Mouse (Mus musculus): ENCODE results near the gene Alk. TPM values are rescaled to one million over a fixed set of nuclear protein-coding genes. Genes with fewer than 3 reads are reported as not detected.

The Alk gene
- polyA plus RNA-seq, 1 experiment = not detected

GRCm38 (mm10) chr17:72603118-72603885, 1.1 kb downstream of the Alk start:
- peak overlapping the region; percentile 43 for H3K4me3 ChIP-seq (ENCODE audit: insufficient read depth, low read depth, low read length)
- 1% methylated on average over 40 of the region's 40 CpGs for WGBS
- H3K27ac ChIP-seq (ENCODE audit: insufficient read depth, low read depth, low read length) = no peak overlapping the region
- peaks cover 21% of the 10 kb centered on the region for H3K4me1 ChIP-seq (ENCODE audit: control insufficient read depth, insufficient read depth, low read length)
- TF ChIP-seq POLR2A (IDR thresholded peaks at IDR 0.05; ENCODE audit: insufficient read depth, low read depth, low read length) = no peak
- TF ChIP-seq CTCF (IDR thresholded peaks at IDR 0.05; ENCODE audit: insufficient read depth, low read depth, low read length) = no peak

DNA sequence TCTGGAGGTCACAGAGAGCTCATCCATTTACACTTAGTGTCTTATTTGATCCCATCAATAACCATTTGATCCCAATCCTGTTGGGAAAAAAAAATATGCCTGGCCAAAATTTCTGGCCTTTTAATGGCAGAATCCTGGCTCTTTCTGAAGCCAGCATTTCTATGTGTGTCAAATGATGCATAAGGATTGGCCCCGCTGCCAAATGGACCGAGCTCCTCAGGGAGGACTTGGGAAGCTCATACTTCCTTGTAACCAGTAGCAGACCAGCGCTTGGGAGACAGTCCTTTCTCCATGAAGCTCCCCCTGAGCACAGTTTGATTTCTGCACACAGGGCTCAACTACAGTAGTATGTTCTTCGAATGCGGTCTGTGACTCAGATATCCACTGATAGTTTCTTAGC, 3.6 kb downstream of the Alk start:
- TF ChIP-seq POLR2A (IDR thresholded peaks at IDR 0.05; ENCODE audit: insufficient read depth, low read depth, low read length) (no peak), CTCF (IDR thresholded peaks at IDR 0.05; ENCODE audit: insufficient read depth, low read depth, low read length) (no peak)
- Histone ChIP-seq H3K4me3 (ENCODE audit: insufficient read depth, low read depth, low read length) (no peak overlapping the region), H3K4me1 (ENCODE audit: control insufficient read depth, insufficient read depth, low read length) (peaks cover 21% of the 10 kb centered on the region), H3K27ac (ENCODE audit: insufficient read depth, low read depth, low read length) (no peak overlapping the region)
- 83% methylated on average over 5 of the region's 5 CpGs for WGBS

DNA sequence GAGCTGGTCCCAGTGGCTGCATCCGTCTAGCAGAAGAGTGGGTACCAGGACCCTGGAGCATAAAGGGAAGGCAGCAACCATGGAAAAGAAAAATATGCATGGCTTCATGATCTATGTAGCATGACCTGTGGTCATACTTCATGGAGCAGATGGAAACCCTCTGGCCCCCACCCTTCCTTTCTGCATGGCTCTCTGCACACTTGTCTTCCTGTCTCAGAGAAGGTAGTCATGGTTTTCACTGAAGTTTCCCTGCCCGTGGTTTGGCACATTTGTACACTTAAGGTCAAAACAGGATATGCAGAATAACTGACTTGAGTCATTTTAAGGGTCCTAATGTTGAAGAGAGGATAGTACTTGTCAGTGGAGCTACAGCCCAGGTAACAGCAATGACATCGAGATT, 16.8 kb downstream of the Alk start:
- WGBS = 95% methylated on average over 3 of the region's 3 CpGs
- no peak overlapping the region for H3K4me3 ChIP-seq (ENCODE audit: insufficient read depth, low read depth, low read length)
- H3K4me1 ChIP-seq (ENCODE audit: control insufficient read depth, insufficient read depth, low read length) = no peaks in the 10 kb centered on the region
- TF ChIP-seq POLR2A (IDR thresholded peaks at IDR 0.05; ENCODE audit: insufficient read depth, low read depth, low read length) (no peak), CTCF (IDR thresholded peaks at IDR 0.05; ENCODE audit: insufficient read depth, low read depth, low read length) (no peak)
- H3K27ac ChIP-seq (ENCODE audit: insufficient read depth, low read depth, low read length) = no peak overlapping the region

DNA sequence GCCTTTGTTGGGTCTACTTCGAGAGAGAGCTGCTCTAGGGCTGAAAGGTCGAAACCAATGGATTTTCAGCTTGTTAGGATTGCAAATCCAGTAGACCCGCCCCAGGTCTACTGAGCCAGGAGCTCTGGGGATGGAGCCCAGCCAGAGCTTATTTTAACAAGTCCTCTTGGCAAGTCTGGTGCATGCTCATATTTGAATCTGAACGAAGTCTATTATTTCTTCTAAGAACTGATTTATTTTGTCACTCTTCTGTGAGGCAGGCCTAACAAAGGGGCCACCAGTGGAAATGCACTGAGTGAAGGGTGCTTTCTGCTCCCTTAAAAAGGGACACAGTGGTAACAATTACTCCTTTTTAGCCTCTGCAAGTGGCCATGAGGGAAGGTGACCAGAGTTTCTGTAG, 24.3 kb downstream of the Alk start:
- 40% methylated on average over 4 of the region's 4 CpGs for WGBS

GRCm38 (mm10) chr17:72579321-72579720, 25.1 kb downstream of the Alk start:
- 60% methylated on average over 9 of the region's 9 CpGs for WGBS
- TF ChIP-seq POLR2A (IDR thresholded peaks at IDR 0.05; ENCODE audit: insufficient read depth, low read depth, low read length) = no peak
- TF ChIP-seq CTCF (IDR thresholded peaks at IDR 0.05; ENCODE audit: insufficient read depth, low read depth, low read length) = no peak
- no peak overlapping the region for H3K4me3 ChIP-seq (ENCODE audit: insufficient read depth, low read depth, low read length)
- no peak overlapping the region for H3K27ac ChIP-seq (ENCODE audit: insufficient read depth, low read depth, low read length)
- H3K4me1 ChIP-seq (ENCODE audit: control insufficient read depth, insufficient read depth, low read length) = no peaks in the 10 kb centered on the region

More for the DNA sequence above, 24.3 kb downstream of the Alk start:
- H3K27ac ChIP-seq (ENCODE audit: insufficient read depth, low read depth, low read length) = no peak overlapping the region
- TF ChIP-seq POLR2A (IDR thresholded peaks at IDR 0.05; ENCODE audit: insufficient read depth, low read depth, low read length) = no peak
- TF ChIP-seq CTCF (IDR thresholded peaks at IDR 0.05; ENCODE audit: insufficient read depth, low read depth, low read length) = no peak
- no peak overlapping the region for H3K4me3 ChIP-seq (ENCODE audit: insufficient read depth, low read depth, low read length)
- no peaks in the 10 kb centered on the region for H3K4me1 ChIP-seq (ENCODE audit: control insufficient read depth, insufficient read depth, low read length)

GRCm38 (mm10) chr17:72571379-72571778, 33.0 kb downstream of the Alk start:
- TF ChIP-seq CTCF (IDR thresholded peaks at IDR 0.05; ENCODE audit: insufficient read depth, low read depth, low read length) (no peak), POLR2A (IDR thresholded peaks at IDR 0.05; ENCODE audit: insufficient read depth, low read depth, low read length) (no peak)
- Histone ChIP-seq H3K4me1 (ENCODE audit: control insufficient read depth, insufficient read depth, low read length) (no peaks in the 10 kb centered on the region), H3K4me3 (ENCODE audit: insufficient read depth, low read depth, low read length) (no peak overlapping the region), H3K27ac (ENCODE audit: insufficient read depth, low read depth, low read length) (no peak overlapping the region)
- WGBS = 37% methylated on average over 2 of the region's 2 CpGs

GRCm38 (mm10) chr17:72569491-72569890, 34.9 kb downstream of the Alk start:
- Histone ChIP-seq H3K4me1 (ENCODE audit: control insufficient read depth, insufficient read depth, low read length) (no peaks in the 10 kb centered on the region), H3K4me3 (ENCODE audit: insufficient read depth, low read depth, low read length) (no peak overlapping the region), H3K27ac (ENCODE audit: insufficient read depth, low read depth, low read length) (no peak overlapping the region)
- WGBS = 80% methylated on average over 10 of the region's 10 CpGs
- TF ChIP-seq POLR2A (IDR thresholded peaks at IDR 0.05; ENCODE audit: insufficient read depth, low read depth, low read length) (no peak), CTCF (IDR thresholded peaks at IDR 0.05; ENCODE audit: insufficient read depth, low read depth, low read length) (no peak)

DNA sequence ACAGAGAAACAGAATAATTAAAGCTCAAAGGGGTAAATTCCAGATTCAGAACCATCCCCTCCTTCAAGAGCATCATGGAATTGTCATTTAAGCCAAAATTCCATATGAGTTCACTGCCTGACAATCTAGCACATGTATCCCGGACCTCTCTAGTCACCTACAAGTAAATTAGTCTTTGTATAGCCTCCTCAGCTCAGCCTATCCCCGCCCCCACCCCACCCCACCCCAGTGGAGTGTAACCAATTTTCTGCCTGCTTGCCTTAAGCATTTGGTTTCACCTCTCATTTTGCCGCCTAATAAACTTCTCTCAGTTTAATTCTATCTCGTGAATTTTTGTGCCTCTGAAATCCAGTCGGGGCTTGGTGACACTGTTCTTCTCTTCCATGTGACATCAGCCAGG, 41.0 kb downstream of the Alk start:
- H3K4me3 ChIP-seq (ENCODE audit: insufficient read depth, low read depth, low read length) = no peak overlapping the region
- TF ChIP-seq POLR2A (IDR thresholded peaks at IDR 0.05; ENCODE audit: insufficient read depth, low read depth, low read length) = no peak
- no peak for TF ChIP-seq CTCF (IDR thresholded peaks at IDR 0.05; ENCODE audit: insufficient read depth, low read depth, low read length)
- peaks cover 4% of the 10 kb centered on the region; the same call in 1 of the 2 replicates for H3K4me1 ChIP-seq (ENCODE audit: control insufficient read depth, insufficient read depth, low read length)
- WGBS = 76% methylated on average over 5 of the region's 5 CpGs
- no peak overlapping the region for H3K27ac ChIP-seq (ENCODE audit: insufficient read depth, low read depth, low read length)

- TF ChIP-seq POLR2A (IDR thresholded peaks at IDR 0.05; ENCODE audit: insufficient read depth, low read depth, low read length) (no peak), CTCF (IDR thresholded peaks at IDR 0.05; ENCODE audit: insufficient read depth, low read depth, low read length) (no peak)
- Histone ChIP-seq H3K27ac (ENCODE audit: insufficient read depth, low read depth, low read length) (no peak overlapping the region), H3K4me1 (ENCODE audit: control insufficient read depth, insufficient read depth, low read length) (peaks cover 4% of the 10 kb centered on the region; the same call in 1 of the 2 replicates), H3K4me3 (ENCODE audit: insufficient read depth, low read depth, low read length) (no peak overlapping the region)
- WGBS = 14% methylated on average over 3 of the region's 3 CpGs
Observed at GRCm38 (mm10) chr17:72561471-72561870, 43.0 kb downstream of the Alk start.
